Mouse (Mus musculus) bone marrow macrophage, adult 2 months (primary cell): ENCODE measurements around the gene Kcnma1.

Experiments
- CTCF ChIP-seq: IDR thresholded peaks from 2 replicates; pipeline ENCODE4 v1.5.1; 2012; ENCODE audit warnings: low read depth, mild to moderate bottlenecking, low read length, moderate library complexity
- POLR2A ChIP-seq: IDR thresholded peaks from 2 replicates; pipeline ENCODE4 v1.6.1; 2012; ENCODE audit warnings: mild to moderate bottlenecking, low read depth, low read length, borderline replicate concordance

DNA sequence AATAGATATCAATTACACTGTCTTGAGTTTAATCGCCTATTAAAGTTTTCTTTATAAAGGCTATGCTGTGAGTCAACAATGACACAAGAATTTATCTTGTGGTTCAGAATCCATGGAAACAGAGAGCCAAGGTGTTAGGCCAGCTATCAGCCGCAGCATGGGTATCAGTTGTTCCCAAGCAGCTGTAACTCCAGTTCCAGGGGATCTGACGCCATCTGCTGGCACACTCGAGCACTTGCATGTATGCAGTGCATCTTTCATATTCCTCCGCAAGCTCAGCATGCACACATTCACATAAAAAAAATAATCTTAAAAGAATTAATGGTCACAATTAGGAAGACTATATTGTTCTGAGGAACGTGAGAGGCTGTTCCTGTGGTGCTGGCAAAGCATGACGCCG, 45.5 kb upstream of the Kcnma1 start:
- TF ChIP-seq CTCF (no peak), POLR2A (no peak)
